Comparison of ENCODE assay signal across 8 mouse cellular contexts in the genomic region with DNA sequence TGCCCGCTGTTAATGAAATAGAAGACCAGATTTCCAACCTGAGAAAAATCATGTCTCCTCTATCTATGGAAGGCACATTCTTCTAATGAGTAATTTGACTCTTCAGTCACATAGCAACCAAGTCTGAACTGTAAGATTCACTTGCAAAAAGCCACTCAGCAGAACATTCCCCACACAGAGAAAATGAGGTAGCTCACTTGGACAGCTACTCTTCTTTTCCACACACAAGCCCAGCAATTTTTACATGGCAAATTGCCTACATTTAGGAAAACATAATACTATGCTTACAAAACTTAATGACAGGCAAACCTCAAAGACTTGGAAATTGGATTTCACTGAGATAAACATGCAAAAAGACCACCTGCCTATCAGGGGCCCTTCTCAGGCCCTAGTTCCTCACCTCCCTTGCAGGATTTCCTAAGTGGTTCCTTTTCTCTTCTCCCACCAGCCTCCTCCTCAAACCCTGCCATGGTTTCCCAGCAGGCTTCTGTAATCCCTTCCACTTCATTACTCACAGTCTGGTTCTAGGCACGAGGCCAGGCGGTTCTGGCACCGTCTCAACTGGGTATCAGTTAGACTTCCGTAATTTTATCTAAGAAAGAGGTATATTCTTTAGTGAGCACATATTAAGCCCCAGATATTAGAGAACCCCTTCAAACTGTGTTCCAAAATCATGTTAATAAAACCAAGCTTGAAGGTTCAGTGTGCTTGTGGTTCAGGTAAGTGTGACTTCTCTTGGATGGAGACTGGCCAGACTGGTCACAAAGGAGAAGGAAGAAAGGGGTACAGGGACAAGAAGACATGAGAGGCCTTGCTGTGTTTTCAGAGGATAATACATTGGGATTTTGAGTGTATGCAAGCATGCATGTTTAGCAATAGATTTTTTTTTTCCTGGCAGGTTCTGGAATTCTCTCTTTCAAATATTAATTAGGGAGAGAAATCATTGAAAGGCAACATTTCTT.
DNase-seq lines count a peak whose midpoint lies in the region; ATAC-seq and TF ChIP-seq lines count a peak whose summit lies in the region.

No protein-coding gene starts in this region.

- TF ChIP-seq EP300 in MEL (IDR thresholded peaks at IDR 0.05; ENCODE audit: low read depth in 1 of 2, low read length in 2 of 2): peak; percentile 22 to 41; a peak in 1 of 4 replicates

- H3K9ac ChIP-seq in MEL (ENCODE audit: control insufficient read depth, low read depth, low read length, poor library complexity, severe bottlenecking): no peak overlapping the region
- H3K9ac ChIP-seq in hindbrain, embryonic 16.5 days (ENCODE audit: low read depth, low read length): no peak overlapping the region

- H3K4me3 ChIP-seq in MEL (ENCODE audit: control insufficient read depth in 1 of 2, insufficient read depth in 1 of 2, low read depth in 2 of 2, low read length in 2 of 2): no peak overlapping the region
- H3K4me3 ChIP-seq in cerebellum, adult 2 months (replicated peaks; ENCODE audit: insufficient read depth, low read depth, low read length): no peak overlapping the region
- no peak overlapping the region for H3K4me3 ChIP-seq in hindbrain, embryonic 16.5 days (ENCODE audit: low read length)

- peaks cover 0 to 2% of the 10 kb centered on the region in 2 experiments; a peak in 1 of 4 replicates for H3K4me1 ChIP-seq in MEL (ENCODE audit: control insufficient read depth in 1 of 2, insufficient read depth in 2 of 2, low read length in 2 of 2)
- peaks cover 4% of the 10 kb centered on the region; the same call in 1 of the 2 replicates for H3K4me1 ChIP-seq in cerebellum, adult 2 months (ENCODE audit: control insufficient read depth, insufficient read depth, low read length)
- no peaks in the 10 kb centered on the region for H3K4me1 ChIP-seq in hindbrain, embryonic 16.5 days (ENCODE audit: control insufficient read depth, insufficient read depth, low read depth, low read length)

- peak; percentile 91 for ATAC-seq in hindbrain, embryonic 16.5 days

- H3K4me2 ChIP-seq in hindbrain, embryonic 16.5 days (ENCODE audit: low read length): no peak overlapping the region

- peak; percentile 18 to 44 for DNase-seq in gastrocnemius, postnatal 4 days (ENCODE audit: low spot score in 2 of 2)
- no peak for DNase-seq in gastrocnemius, adult 18-20 months (ENCODE audit: low spot score)
- DNase-seq in MEL (ENCODE audit: low read depth, low spot score): peak; percentile 71
- DNase-seq in cerebellum, adult 2 months: peak; percentile 93 to 97
- peak; percentile 14 for DNase-seq in lung, postnatal 25 days (ENCODE audit: low spot score)
- DNase-seq in spleen, adult 12 weeks (ENCODE audit: low spot score): no peak
- DNase-seq in T-cell, adult 2 months (ENCODE audit: low spot score): no peak

- TF ChIP-seq RAD21 in MEL (IDR thresholded peaks at IDR 0.05; ENCODE audit: low read depth, low read length): no peak

- H3K27ac ChIP-seq in MEL (ENCODE audit: control insufficient read depth, low read depth, low read length): no peak overlapping the region
- peak overlapping the region; percentile 22; the same call in 1 of the 2 replicates for H3K27ac ChIP-seq in cerebellum, adult 2 months (ENCODE audit: insufficient read depth, low read length)
- no peak overlapping the region for H3K27ac ChIP-seq in hindbrain, embryonic 16.5 days (ENCODE audit: low read depth, low read length)

- TF ChIP-seq POLR2A in MEL (IDR thresholded peaks at IDR 0.05; ENCODE audit: control insufficient read depth in 1 of 2, insufficient read depth in 1 of 2, low read depth in 1 of 2, low read length in 2 of 2, poor library complexity in 1 of 2): no peak
- no peak for TF ChIP-seq POLR2A in cerebellum, adult 2 months (IDR thresholded peaks at IDR 0.05; ENCODE audit: borderline replicate concordance, insufficient read depth, low read length)

- H3K79me2 ChIP-seq in MEL (ENCODE audit: control insufficient read depth, insufficient read depth, low read length, poor library complexity): no peaks in the 10 kb centered on the region

- no peaks in the 10 kb centered on the region for H3K9me3 ChIP-seq in MEL (replicated peaks; ENCODE audit: insufficient read depth, low read length)
- H3K9me3 ChIP-seq in hindbrain, embryonic 16.5 days (ENCODE audit: control insufficient read depth, low read length): no peaks in the 10 kb centered on the region

- H3K36me3 ChIP-seq in MEL (ENCODE audit: control insufficient read depth in 1 of 2, insufficient read depth in 2 of 2, low read length in 2 of 2): no peaks in the 10 kb centered on the region
- H3K36me3 ChIP-seq in hindbrain, embryonic 16.5 days (ENCODE audit: control insufficient read depth, insufficient read depth, low read length): no peaks in the 10 kb centered on the region

- no peaks in the 10 kb centered on the region; a peak in 1 of 4 replicates for H3K27me3 ChIP-seq in MEL (ENCODE audit: control insufficient read depth in 1 of 2, insufficient read depth in 2 of 2, low read length in 2 of 2)
- H3K27me3 ChIP-seq in cerebellum, adult 2 months (ENCODE audit: control insufficient read depth, insufficient read depth, low read length): no peaks in the 10 kb centered on the region
- no peaks in the 10 kb centered on the region for H3K27me3 ChIP-seq in hindbrain, embryonic 16.5 days (replicated peaks; ENCODE audit: control insufficient read depth, insufficient read depth, low read length)

- no peak for TF ChIP-seq CTCF in MEL (IDR thresholded peaks at IDR 0.05 in 2 of 3, conservative IDR thresholded peaks at IDR 0.05 in 1 of 3; ENCODE audit: control insufficient read depth in 1 of 3, insufficient read depth in 1 of 3, low read depth in 2 of 3, low read length in 3 of 3, poor library complexity in 1 of 3, severe bottlenecking in 1 of 3)
- TF ChIP-seq CTCF in cerebellum, adult 2 months (IDR thresholded peaks at IDR 0.05; ENCODE audit: borderline replicate concordance, insufficient read depth, low read depth, low read length): no peak

- 9% methylated on average over 5 of the region's 5 CpGs for WGBS in cerebellum, adult 2 months
- WGBS in hindbrain, embryonic 16.5 days: 55% methylated on average over 5 of the region's 5 CpGs

TF ChIP-seq in MEL, 35 proteins besides CTCF, POLR2A, EP300 and RAD21:
- TF ChIP-seq ZNF384 (IDR thresholded peaks at IDR 0.05; ENCODE audit: low read depth, low read length) (no peak), ZMIZ1 (IDR thresholded peaks at IDR 0.05; ENCODE audit: low read depth, low read length) (no peak), ELF1 (IDR thresholded peaks at IDR 0.05; ENCODE audit: low read depth, low read length) (no peak), KAT2A (conservative IDR thresholded peaks at IDR 0.05; ENCODE audit: low read depth, low read length) (no peak), GATA1 (IDR thresholded peaks at IDR 0.05; ENCODE audit: low read depth, low read length) (0 out of 2 replicates have a peak, but pooled peaks have one; percentile 11), POLR2AphosphoS5 (IDR thresholded peaks at IDR 0.05; ENCODE audit: borderline replicate concordance, low read depth, low read length) (no peak), RCOR1 (IDR thresholded peaks at IDR 0.05; ENCODE audit: low read depth, low read length) (peak; percentile 14; the same call in 1 of the 2 replicates), E2F4 (IDR thresholded peaks at IDR 0.05; ENCODE audit: borderline replicate concordance, low read depth, low read length) (no peak), GABPA (IDR thresholded peaks at IDR 0.05; ENCODE audit: low read depth, low read length) (no peak)

Comparison
In these comparisons a context has a peak if more than half of its experiments do, and no peak if none do; other contexts are left out.
1. DNase-seq: peak in gastrocnemius, postnatal 4 days (2 of 2), MEL (single experiment), cerebellum, adult 2 months (2 of 2) and lung, postnatal 25 days (single experiment); none in gastrocnemius, adult 18-20 months (single experiment), spleen, adult 12 weeks (single experiment) and T-cell, adult 2 months (single experiment).